Mouse (Mus musculus) cerebral cortex, adult 2 months (tissue): ENCODE results near the gene Nos1ap.

Experiments
- WGBS: fragments of 180-500 bp; shearing (Covaris S2); methylation state at CpG from one replicate; pipeline ENCODE4 v1.1.7; 2018; 5-methylcytosine and 5-hydroxymethylcytosine counted together

Nos1ap gene

GRCm38 (mm10) chr1:170501970-170502369, 87.7 kb downstream of the Nos1ap start:
- WGBS: 97% methylated on average over 1 of the region's 1 CpGs

- WGBS: 92% methylated on average over 7 of the region's 7 CpGs
Observed at GRCm38 (mm10) chr1:170501556-170501955, 88.1 kb downstream of the Nos1ap start.

GRCm38 (mm10) chr1:170499891-170500290, 89.8 kb downstream of the Nos1ap start:
- 69% methylated on average over 6 of the region's 6 CpGs for WGBS

DNA sequence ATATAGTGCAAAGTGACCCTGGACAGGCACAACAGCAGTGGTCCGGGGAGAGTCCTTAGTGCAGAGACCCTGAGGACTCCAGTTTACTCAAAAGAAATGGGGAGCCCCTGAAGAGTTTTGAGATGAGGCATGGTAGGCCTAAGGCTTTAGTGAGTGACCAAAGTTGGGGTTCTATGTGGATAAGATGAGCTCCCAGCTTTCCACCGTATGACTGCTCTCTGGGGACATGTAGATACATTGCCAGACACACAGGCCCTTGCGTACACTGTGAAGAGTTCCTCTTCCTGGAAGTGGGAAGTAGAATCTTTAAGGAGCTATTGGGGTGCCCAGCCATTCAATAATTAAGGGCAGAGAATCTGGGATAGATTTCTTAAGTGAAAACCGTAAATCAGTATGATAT, 90.2 kb downstream of the Nos1ap start:
- whole genome bisulfite sequencing: 81% methylated on average over 4 of the region's 4 CpGs

DNA sequence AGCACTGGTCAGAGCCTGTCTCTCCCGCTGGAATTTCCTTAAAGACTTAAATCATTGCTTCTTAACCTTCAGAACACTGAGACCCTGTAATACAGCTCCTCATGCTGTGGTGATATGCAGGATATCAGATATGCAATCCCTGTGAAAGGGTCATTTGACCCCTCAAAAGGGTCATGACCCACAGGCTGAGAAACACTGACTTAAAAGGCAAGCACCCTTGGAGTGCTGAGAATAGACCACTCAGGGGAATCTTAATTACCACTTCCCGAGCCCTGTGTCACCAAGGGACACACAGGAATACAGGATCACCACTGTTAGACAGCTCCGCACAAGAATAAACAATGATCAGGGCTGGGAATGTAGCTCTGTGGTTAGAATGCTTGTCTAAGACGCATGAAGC, 91.0 kb downstream of the Nos1ap start:
- 77% methylated on average over 4 of the region's 4 CpGs for WGBS

- WGBS: 84% methylated on average over 8 of the region's 8 CpGs
Observed at GRCm38 (mm10) chr1:170496221-170496620, 93.4 kb downstream of the Nos1ap start.

- WGBS: 65% methylated on average over 13 of the region's 13 CpGs
Observed at GRCm38 (mm10) chr1:170495538-170496183, 94.0 kb downstream of the Nos1ap start.

GRCm38 (mm10) chr1:170492527-170492926, 97.1 kb downstream of the Nos1ap start:
- 58% methylated on average over 2 of the region's 2 CpGs for WGBS

GRCm38 (mm10) chr1:170492027-170492426, 97.6 kb downstream of the Nos1ap start:
- 78% methylated on average over 4 of the region's 4 CpGs for WGBS

- WGBS: 53% methylated on average over 7 of the region's 7 CpGs
Observed at GRCm38 (mm10) chr1:170489936-170490335, 99.7 kb downstream of the Nos1ap start.

DNA sequence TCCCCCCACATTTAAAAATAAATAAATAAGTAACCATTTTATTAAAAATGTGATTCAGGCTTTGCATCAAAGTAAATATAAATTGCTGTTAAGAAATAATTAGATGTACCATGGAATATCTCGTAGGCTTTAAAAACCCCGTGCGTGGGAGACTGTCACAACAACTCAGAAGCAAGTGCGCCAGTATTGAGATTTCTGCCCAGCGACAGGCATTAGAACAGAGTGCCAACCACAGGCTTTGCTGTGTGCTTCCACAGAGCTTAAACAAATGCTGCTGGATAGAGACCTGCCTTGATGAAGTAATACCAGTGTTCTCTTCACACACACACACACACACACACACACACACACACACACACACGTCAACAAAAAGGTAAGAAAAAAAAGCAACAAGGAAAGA, 100.2 kb downstream of the Nos1ap start:
- WGBS: 40% methylated on average over 6 of the region's 6 CpGs

GRCm38 (mm10) chr1:170485119-170485518, 104.5 kb downstream of the Nos1ap start:
- WGBS: 62% methylated on average over 4 of the region's 4 CpGs

DNA sequence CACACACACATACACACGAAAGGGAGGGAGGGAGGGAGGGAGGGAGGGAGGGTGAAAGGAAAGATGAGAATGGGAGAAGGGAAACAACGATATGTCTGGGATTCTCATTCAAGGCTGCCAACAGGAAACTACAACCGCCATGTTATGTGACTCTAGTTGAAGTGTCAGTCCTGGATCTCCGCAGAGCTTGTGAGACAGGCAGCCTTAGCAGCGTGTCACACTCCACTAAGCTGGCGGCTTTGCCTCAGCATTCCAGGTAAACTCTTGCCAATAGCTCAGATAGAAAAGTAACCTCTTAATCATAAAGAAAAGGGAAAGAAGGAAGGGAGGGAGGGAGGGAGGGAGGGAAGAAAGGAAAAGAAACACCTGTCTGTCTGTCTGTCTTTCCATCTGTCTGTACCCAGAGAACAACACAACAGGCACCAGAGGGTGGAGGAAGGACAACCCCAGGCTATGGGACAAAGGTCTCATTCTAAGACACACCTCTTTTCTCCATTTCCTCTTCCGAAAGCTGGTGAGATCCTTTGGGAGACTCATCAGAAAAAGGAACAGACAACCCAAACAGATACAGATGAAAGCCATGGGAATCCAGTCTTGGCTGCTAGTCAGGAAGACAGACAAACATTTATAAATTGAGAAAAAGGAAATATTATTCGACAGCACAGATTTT, 107.3 kb downstream of the Nos1ap start:
- 63% methylated on average over 7 of the region's 8 CpGs for WGBS

DNA sequence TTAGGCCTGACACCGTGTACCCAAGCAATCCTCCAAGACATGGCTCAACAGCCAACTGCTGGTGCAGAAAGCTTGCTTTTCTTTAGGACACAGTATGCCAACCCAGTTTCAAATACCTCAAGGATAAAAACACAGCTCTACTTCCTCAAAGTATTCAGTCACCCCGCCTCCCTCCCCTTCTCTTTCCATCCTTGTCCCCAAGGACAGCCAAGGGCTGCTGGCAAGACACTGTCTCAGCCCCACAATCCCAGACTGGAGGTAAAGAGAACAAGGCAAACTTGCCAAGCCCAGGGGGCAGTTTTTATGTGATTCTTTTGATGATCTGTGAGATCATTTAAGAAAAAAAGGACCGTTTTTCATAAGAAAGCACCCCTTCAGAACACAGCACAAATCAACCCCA, 108.6 kb downstream of the Nos1ap start:
- WGBS: 50% methylated on average over 3 of the region's 3 CpGs

- WGBS: 50% methylated on average over 3 of the region's 3 CpGs
Observed at GRCm38 (mm10) chr1:170479458-170479798, 110.2 kb downstream of the Nos1ap start.

GRCm38 (mm10) chr1:170478791-170479457, 110.7 kb downstream of the Nos1ap start:
- 74% methylated on average over 4 of the region's 4 CpGs for WGBS

DNA sequence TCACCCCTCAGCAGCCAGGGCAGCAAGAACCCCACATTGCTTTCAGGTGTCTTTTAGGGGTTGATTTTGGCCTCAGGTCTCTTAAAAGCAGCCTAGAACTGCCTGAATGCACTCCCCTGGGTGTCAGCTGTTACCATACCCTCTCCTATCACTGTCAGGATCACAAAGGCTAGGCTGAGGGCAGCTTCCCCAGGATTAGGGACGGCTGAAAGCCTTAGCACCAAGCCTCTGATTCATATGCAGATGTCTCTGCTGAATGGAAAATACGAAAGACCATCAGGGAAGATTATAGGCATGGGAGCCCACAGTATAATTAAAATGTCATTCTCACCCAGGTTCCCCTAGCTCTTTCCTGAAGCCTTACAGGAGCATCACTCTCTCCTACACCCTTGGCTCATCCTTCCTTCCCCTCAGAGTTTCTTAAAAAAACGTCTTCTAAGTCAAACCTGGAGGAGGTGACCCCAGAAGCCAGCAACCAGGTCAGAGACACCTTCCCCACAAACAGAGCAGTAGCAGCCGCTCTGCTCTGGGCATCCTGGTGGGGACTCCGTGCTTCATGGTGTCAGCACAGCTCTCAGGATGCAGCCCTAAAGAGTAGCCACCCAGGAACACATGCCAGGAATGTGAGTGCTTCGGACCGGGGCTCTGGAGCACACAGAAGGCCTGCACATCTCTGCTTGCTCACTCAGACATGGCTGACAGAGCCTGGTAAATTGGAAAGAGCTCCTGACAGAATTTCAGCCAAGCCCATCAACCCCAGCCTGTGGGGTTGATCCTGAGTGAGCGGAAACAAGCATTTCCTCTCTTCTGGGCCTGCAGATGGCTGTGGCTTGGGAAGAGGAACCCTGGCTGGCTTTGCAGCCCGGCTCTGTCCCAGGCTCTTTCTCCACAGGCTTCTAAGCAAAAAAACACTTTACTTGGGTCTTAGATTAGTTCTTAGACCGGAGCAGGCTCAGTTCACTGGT, 111.7 kb downstream of the Nos1ap start:
- 46% methylated on average over 10 of the region's 10 CpGs for WGBS

- 66% methylated on average over 6 of the region's 6 CpGs for WGBS
Observed at GRCm38 (mm10) chr1:170473460-170473859, 116.2 kb downstream of the Nos1ap start.

DNA sequence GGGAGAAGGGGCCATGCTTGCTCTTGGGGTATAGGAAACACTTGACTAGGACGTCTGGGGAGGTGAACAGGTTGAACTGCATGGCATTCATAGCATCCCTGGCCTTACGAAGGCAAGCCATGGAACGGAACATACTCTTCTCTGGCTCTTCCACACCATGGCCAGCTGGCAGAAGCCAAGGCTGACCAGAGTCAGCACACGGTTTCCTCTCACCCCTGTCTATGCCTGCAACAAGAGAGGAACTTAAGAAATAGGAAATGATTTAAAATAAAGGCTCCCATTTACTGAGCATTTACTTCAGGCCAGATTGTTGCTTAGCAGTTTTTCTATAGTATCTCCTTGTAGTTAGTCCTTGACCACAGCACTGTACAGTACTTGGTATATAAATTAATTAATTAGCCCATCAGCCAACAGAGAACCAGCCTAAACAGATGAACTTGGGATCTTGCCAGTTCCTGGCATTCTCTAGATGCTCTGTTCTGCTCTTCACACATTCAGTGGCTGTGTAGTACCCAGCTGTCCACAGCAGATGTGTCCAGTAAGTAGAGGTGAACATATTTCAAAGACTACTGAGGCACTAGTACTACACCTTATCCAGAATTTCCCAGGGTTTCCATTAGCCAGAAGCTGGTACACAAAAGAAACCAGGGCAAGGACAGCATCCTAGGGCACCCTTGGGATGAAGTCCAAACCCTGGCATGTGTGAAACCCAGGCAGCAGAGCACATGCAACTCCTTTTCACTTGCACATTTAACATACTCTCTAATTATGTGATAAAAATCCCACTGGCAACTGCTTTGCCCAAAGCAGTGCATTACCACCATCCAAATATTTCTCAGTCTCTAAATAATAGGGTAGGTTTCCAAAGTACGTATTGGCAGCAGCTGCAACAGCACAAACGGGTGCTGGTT, 123.3 kb downstream of the Nos1ap start:
- WGBS: 72% methylated on average over 6 of the region's 6 CpGs

DNA sequence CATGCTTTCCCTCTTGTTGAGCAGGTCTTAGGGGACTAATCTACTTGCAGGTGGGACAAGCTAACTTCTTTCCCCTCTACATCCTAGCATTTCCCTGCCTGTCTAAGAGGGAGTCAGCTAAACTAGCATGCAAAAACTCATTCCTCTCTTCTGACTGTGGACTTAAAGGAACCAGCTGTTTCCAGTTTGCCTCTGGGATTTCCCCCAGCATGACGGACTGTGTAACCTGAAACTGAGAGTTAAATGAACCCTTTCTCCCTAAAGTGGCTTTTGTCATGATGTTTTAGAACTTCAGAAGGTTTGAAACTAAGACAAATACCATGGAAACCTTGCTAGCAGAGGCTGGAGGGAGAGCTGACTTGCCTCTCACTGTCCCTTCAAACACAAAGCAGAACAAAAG, 127.5 kb downstream of the Nos1ap start:
- WGBS: 88% methylated on average over 1 of the region's 1 CpGs
